Mouse (Mus musculus) cortical plate, adult 2 months (tissue): ENCODE measurements around the gene Prkaa1.

ENCODE experiments used
- CTCF ChIP-seq: fragments of 200-500 bp; IDR thresholded peaks from 2 replicates; pipeline ENCODE4 v1.5.1; 2011; ENCODE audit warnings: mild to moderate bottlenecking, control low read depth, low read length; ENCODE audit not compliant: insufficient read depth; ENCODE audit errors: extremely low read depth
- POLR2A ChIP-seq: fragments of 200-500 bp; IDR thresholded peaks from 2 replicates; pipeline ENCODE4 v1.6.1; 2011; ENCODE audit warnings: mild to moderate bottlenecking, low read length, control low read depth; ENCODE audit not compliant: insufficient read depth; ENCODE audit errors: extremely low read depth

- TF ChIP-seq CTCF: no peak
- no peak for TF ChIP-seq POLR2A
Observed at GRCm38 (mm10) chr15:5173217-5173820, 29.7 kb downstream of the Prkaa1 start.
